Mouse (Mus musculus) B cell, adult 2 months (primary cell): ENCODE measurements around the gene Atm.

Source experiments
- DNase-seq, 2 experiments: peaks; one replicate each; pipeline ENCODE4 v3.0.0; 2022

The Atm gene

GRCm38 (mm10) chr9:53536558-53537320 is at the start of gene Atm, which contains the start of gene Npat:
TSS of gene Atm (minus strand) at chr9:53536740.
TSS of gene Npat (plus strand) at chr9:53537047.
- peak; percentile 98 for DNase-seq

GRCm38 (mm10) chr9:53581870-53582269 is 45.3 kb upstream of the Atm start:
- DNase-seq, result no peak

GRCm38 (mm10) chr9:53575721-53576120 is 39.2 kb upstream of the Atm start:
- DNase-seq, result no peak

DNA sequence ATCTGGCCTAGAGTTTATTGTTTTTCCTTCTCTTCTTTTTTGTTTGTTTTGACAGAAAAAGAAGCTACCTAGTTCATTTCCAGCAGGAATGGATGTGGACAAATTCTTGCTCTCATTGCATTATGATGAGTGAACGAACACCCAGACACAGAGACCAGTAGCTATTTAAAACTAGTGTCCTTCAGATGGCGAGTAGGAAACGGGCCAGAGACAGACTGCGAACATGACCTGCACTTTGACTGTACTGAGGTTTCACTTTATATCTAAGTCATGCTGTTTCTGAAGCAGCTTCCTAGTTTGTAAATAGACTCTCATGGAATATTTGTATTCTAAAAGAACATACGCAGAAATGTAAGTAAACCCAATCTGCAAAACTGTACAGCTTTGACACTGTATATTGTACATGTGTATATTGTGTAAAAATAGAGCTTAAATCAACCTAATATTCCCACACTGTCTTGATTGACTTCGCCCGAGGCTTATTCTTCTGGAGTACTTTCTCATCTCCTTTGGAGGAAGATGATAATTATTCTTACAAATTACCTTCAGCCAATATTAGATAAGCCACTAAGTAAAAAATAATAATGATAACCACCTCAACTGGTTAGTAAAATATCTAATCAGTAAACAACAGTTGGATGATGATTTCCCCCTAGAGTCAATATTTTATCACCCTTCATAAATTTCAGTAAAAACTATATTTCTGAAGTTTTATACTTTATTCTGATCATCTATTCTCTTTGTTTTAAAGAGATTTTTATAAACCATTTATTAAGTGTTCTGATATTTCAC is 36.2 kb upstream of the Atm start:
- DNase-seq, result no peak

GRCm38 (mm10) chr9:53570662-53571061 is 34.1 kb upstream of the Atm start:
- DNase-seq, result no peak

DNA sequence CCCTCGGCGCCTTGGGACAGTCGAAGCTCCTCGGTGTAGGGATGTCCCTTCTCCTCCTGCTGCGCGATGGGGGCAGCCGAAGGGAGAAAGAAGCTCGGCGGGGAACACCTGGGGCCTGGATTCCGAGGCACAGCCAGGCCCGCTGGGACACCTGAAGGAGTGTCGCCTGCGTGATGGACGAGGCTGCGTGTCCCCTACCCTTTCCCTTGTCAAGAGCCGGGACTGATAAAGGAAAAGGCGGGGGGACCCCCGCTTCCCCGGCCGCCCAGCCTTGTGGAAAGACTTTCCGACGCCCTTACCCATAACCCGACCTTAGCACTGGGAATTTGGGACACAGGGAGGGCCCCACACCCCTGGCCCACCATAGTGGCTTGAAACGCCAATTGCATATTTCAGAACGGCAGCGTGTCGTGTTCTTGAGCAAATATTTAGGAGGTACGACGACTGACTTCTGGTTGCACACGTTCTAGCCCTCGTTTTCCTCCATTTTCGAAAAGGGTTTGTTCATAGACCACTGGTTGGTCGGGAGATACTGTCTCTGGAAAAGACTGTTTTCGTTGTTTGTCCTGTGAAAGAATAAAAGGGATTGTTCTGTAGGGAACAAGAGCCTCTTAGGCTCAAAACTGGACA is 911 bp upstream of the Atm start:
- peak in 1 of 2 experiments; percentile 27 for DNase-seq

DNA sequence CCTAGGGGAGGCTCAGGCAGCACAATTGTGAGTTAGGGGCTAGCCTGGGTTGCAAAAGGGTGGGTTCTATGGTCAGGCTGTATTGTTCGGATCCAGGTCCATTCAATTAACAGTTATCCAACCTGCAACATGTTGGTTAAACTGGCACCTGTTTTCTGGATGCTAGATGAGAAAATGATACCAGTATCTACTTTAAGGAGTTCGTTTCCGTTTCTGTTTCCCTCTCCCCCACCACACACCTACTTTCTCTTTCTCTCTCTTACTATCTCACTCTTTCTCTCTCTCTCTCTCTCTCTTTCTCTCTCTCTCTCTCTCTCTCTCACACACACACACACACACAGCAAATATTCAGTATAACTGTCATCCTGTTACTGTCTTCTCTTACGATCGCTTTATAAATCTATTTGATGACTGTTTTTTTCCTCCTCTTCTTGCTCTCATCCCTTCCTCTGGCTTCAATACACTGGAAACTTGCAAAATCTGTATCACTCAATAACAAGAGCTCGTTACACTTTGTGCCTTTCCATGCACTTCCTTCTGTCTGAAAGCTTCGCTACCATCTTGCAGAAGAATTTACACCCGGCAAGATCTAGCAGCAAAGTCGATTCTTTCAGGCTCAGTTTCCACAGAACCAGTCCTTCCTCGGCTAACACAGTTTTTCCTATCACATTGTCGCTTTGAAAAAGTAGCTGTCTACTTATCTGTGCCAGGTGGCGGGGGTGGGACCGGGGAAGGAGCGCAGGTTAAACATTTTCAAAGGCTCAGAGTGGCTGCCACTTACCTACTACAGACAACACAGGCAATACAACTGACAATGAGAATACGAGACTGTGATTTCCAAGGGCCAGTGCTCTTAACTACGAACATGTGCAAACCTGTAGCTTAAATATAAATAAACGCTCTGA is 872 bp downstream of the Atm start:
- peak; percentile 14 to 29 for DNase-seq

GRCm38 (mm10) chr9:53517373-53518009 is 19.0 kb downstream of the Atm start:
- no peak for DNase-seq

GRCm38 (mm10) chr9:53514091-53514490 is 22.4 kb downstream of the Atm start:
- no peak for DNase-seq

DNA sequence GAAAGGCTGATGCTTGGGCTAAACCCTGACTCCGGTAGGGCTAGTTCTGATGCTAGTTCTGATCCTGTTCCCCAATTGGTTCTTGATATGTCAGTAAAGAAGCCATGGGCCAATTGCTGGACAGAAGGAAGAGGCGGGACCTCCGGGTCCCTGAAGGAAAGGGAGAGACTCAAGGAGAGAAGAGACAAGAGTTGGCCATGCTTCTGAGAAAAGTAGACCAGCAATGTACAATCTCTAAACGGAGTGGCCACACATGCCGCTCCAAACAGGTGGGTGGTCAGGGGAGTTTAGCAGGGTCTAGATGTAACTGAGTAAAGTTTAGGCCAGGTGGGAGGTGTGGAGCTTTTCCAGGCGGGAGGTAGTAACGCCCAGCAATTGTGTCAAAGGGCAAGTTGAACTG is 28.5 kb downstream of the Atm start:
- no peak for DNase-seq

DNA sequence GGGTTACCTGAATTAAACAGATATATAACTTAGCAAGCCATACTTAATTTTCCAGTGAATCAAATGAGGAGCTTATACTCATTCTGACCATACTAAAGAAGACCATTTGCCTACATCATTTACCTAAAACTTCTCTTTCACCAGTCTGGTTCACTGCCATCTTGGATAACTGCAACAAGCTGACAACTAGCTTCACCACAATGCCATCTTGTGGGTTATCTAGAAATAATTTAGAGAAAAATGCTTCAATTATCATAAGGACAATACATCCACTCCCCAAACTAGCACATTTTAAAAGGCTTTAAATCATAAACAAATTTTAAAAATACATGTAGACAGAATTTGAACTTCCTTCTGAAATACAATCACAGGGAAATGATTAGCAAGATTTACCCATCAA is 50.7 kb downstream of the Atm start:
- DNase-seq, result no peak

GRCm38 (mm10) chr9:53472806-53473518 is 63.6 kb downstream of the Atm start:
- no peak for DNase-seq

GRCm38 (mm10) chr9:53452038-53452437 is 84.5 kb downstream of the Atm start:
- no peak for DNase-seq

GRCm38 (mm10) chr9:53450609-53451008 is 85.9 kb downstream of the Atm start:
- DNase-seq, result no peak

DNA sequence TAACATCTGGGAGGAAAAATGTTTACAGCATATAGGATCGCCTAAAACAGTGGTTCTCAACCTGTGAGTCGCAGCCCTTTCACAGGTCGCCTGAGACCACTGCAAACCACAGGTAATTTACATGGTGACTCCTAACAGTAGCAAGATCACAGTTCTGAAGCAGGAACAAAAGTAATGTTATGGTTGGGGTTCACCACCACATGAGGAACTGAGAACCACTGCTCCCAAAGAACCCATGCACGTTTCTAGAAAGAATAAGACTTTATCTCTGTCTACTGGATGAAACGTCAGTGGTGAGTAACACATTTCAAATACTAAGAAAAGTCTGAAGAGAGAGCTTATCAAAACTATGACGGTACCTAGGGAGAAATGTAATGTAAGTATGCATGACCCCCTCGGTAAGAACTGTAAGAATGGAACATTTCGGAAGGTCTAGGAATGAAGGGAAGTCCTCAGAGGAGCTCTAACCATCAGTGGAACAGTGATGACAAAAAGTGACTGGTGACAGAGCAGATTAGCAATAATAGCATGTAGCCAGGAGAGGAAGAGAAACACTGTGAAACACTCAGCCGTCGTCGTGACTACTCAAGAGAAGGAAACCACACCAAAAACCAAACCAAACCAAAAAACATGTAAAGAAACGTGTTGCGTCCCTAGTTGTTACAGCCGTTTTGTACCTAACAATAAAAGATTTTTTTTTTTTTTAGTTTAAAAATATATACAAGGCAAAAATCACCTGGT is 100.5 kb downstream of the Atm start:
- no peak for DNase-seq

- DNase-seq, result no peak
These were observed 108.9 kb downstream of the Atm start for GRCm38 (mm10) chr9:53427638-53428037.

- DNase-seq, result no peak
These were observed 109.8 kb downstream of the Atm start for GRCm38 (mm10) chr9:53426726-53427125.

DNA sequence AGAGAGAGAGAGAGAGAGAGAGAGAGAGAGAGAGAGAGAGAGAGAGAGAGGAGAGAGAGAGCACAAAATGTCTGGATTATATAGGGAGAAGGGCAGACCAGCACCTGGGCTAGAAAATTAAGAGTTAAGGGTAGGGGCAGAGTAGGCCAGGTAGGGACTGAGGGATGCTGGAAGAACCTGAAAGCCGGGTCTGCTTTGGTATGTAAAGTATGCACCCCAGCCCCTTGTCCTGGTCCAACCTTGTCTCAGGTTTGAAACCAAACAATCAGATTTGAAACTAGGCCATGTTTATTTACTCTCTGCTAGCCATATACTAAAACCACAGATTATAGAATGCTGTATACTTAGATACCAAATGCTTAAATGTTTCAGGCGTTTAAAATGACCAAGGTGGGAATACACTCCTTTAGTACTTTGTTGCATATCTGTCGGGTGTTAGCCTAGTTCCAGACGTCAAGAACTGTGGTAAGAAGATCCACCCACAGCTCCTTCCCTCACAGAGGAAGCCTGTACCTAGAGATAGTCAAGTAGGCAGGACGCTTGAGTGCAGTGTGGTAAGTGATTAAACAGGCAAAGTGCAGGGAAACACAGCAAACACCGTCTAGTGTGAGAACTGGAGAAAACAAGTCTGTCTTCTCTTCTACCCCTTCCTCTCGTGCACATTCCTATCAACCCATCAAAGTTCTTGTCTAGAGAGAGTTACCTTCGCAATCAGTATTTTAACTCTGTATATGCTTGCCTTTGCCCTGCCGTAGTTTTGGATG is 114.2 kb downstream of the Atm start:
- no peak for DNase-seq

- no peak for DNase-seq
These were observed 127.1 kb downstream of the Atm start for GRCm38 (mm10) chr9:53409427-53409826.

DNA sequence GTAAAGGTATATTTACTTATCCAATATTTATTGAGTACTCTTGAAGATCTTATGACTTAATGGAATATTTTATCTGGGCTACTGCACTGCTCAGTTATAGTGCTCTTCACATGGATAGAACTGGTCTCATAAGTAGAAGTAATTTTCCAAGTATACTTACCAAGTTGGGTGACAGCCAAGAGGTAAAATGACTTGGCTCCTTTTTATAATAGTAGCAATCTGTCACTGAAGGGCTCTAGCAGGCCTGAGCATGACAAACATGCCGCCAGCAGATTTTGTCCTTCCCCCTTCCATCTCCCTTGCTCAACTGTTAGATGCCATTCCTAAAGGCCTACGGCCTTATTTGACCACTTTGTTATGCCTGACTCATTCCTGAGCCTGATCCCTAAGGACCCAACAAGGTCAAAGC is 127.6 kb downstream of the Atm start:
- DNase-seq, result no peak
